Mouse (Mus musculus): Measurements from ENCODE around the gene Zbtb45. TPM values are rescaled to one million over a fixed set of nuclear protein-coding genes. Genes with fewer than 3 reads are reported as not detected.

The Zbtb45 gene
- polyA plus RNA-seq (2017; shearing (Covaris generic)): 10 to 100 TPM; 21.8 to 28.2 TPM

GRCm38 (mm10) chr7:13010005-13010908, at the start of gene Zbtb45:
TSS of gene Zbtb45 (minus strand) at chr7:13010034.

GRCm38 (mm10) chr7:13054287-13055010, 44.6 kb upstream of the Zbtb45 start, which contains the start of gene Mzf1:
TSS of gene Mzf1 (minus strand) at chr7:13054764.

GRCm38 (mm10) chr7:13037901-13038555, 28.2 kb upstream of the Zbtb45 start, which contains the start of gene Ube2m:
TSS of gene Ube2m (minus strand) at chr7:13038275.

GRCm38 (mm10) chr7:13034148-13034977, 24.5 kb upstream of the Zbtb45 start, which contains the start of gene Chmp2a:
TSS of gene Chmp2a (minus strand) at chr7:13034807.

GRCm38 (mm10) chr7:12998851-12999250, 11.0 kb downstream of the Zbtb45 start, which contains the start of gene Trim28:
TSS of gene Trim28 (plus strand) at chr7:12999114.

DNA sequence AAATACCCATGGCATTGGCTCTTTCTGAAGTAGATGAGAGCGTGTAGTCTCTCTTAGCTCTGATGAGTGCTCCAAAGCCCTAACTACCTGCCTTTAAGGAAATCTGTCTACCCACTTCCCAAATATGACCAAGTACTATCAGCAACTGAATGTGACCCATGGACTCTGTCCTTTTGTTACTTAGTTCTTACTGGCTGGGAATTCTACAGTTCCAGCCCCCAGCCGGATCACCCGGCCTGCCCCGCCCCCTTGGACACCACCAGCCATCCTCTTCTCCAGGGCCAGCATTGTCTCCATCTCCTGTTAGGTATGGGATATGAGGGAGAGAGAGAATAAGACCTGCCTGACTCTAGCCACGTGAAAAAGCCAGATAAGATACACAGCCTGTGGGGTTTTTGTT, 11.8 kb downstream of the Zbtb45 start, which contains the start of gene Slc27a5:
Gene Slc27a5 (minus strand): TSS at position 140 of the 400 bp plus-strand sequence.

DNA sequence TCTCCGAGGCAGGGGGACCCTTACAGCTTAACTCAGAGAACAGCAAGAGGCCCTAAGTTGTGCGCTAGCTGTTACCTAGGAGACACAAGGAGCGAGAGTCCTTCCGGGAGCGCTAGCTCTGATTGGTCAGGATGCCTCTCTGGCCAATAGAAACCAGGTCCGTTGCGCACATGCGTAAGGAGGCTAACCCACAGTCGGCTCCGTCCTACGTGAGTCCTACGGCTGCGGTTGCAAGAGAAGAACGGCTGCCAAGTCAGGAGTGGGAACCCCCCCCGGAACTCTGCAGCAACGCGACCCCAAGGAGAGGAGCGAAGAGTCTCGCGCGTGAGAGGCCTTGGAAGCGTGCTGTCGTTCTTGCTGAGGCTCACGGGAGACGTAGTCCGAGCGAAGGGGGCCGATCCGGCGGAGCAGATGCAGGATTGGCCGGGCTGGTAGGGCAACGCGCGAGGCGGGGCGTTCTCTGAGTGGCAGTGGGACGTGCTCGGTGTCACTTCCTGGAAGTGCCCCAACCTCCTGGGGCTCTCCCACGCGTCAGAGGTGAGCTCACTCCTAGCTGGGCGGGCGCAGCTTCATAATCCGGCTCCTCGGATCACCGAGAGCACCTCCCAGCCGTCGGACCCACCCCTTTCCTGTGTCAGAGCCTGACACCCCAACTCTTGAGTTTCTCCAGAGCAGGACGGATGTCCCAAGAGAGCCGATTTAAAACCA, 32.0 kb downstream of the Zbtb45 start, which contains the start of gene Zfp446:
Gene Zfp446 (plus strand): TSS at position 167 of the 708 bp plus-strand sequence.

DNA sequence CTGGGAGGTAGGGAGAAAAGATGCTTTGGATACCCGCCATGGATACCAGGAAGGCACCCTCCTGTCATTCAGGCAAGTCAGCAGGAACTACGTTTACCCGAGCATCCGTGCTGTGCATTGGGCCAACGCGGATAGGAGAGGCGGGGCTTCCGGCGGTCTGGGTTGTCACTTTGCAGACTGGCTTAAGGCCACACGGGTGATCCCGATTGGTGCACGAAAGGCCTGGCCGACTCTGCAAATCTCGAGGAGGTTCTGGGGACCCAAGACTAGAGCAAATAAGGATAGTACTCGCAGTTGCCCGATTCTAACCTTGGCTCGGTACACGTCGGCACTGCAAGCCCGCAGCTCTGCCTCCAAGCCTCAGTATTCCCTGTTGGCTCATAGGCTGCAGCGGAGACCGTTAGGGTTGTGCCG, 44.1 kb downstream of the Zbtb45 start, which contains the start of gene Zfp324:
Gene Zfp324 (plus strand): TSS at position 161 of the 414 bp plus-strand sequence.

Other genes starting within 250 kb of the Zbtb45 start
- 1 to 10 TPM; 2.6 to 3.3 TPM for gene Zscan18, start 206.4 kb downstream of the Zbtb45 start, polyA plus RNA-seq (2017; shearing (Covaris generic))
- gene Zfp329, start 191.2 kb downstream of the Zbtb45 start, polyA plus RNA-seq (2017; shearing (Covaris generic)): 10 to 100 TPM; 11.9 to 14.9 TPM
- 10 to 100 TPM; 70.8 to 81.5 TPM for gene Zfp110, start 175.3 kb downstream of the Zbtb45 start, polyA plus RNA-seq (2017; shearing (Covaris generic))
- 1 to 10 TPM; 4.5 to 4.6 TPM for gene Zfp128, start 128.9 kb downstream of the Zbtb45 start, polyA plus RNA-seq (2017; shearing (Covaris generic))
- 10 to 100 TPM; 14.0 to 15.0 TPM for gene Zscan22, start 112.2 kb downstream of the Zbtb45 start, polyA plus RNA-seq (2017; shearing (Covaris generic))
- gene Rps5, start 87.7 kb downstream of the Zbtb45 start, polyA plus RNA-seq (2017; shearing (Covaris generic)): 100 to 1,000 TPM; 775 to 910 TPM
- gene Rnf225, start 82.6 kb downstream of the Zbtb45 start, polyA plus RNA-seq (2017; shearing (Covaris generic)): under 1 TPM; 0.19 to 0.60 TPM
- gene Zfp324, start 44.2 kb downstream of the Zbtb45 start, polyA plus RNA-seq (2017; shearing (Covaris generic)): 1 to 10 TPM; 5.7 to 7.1 TPM
- 10 to 100 TPM in 1 of 2 experiments, 1 to 10 TPM in 1; 8.5 to 12.4 TPM for gene Zfp446, start 32.2 kb downstream of the Zbtb45 start, polyA plus RNA-seq (2017; shearing (Covaris generic))
- gene Slc27a5, start 11.8 kb downstream of the Zbtb45 start, polyA plus RNA-seq (2017; shearing (Covaris generic)): 1 to 10 TPM in 1 of 2 experiments, not detected in 1; 1.5 TPM
- 100 to 1,000 TPM; 109 to 136 TPM for gene Trim28, start 10.9 kb downstream of the Zbtb45 start, polyA plus RNA-seq (2017; shearing (Covaris generic))
- 100 to 1,000 TPM; 261 to 280 TPM for gene Chmp2a, start 24.8 kb upstream of the Zbtb45 start, polyA plus RNA-seq (2017; shearing (Covaris generic))
- gene Ube2m, start 28.2 kb upstream of the Zbtb45 start, polyA plus RNA-seq (2017; shearing (Covaris generic)): 100 to 1,000 TPM; 179 to 184 TPM
- gene Mzf1, start 44.7 kb upstream of the Zbtb45 start, polyA plus RNA-seq (2017; shearing (Covaris generic)): 1 to 10 TPM in 1 of 2 experiments, under 1 TPM in 1; 0.61 to 2.4 TPM
- under 1 TPM; 0.04 to 0.21 TPM for gene Vmn1r85, start 85.1 kb upstream of the Zbtb45 start, polyA plus RNA-seq (2017; shearing (Covaris generic))
- not detected for gene Vmn1r86, start 109.9 kb upstream of the Zbtb45 start, polyA plus RNA-seq (2017; shearing (Covaris generic))
- 1 to 10 TPM in 1 of 2 experiments, under 1 TPM in 1; 0.27 to 2.7 TPM for gene Vmn1r87, start 130.1 kb upstream of the Zbtb45 start, polyA plus RNA-seq (2017; shearing (Covaris generic))
- gene Vmn1r88, start 149.5 kb upstream of the Zbtb45 start, polyA plus RNA-seq (2017; shearing (Covaris generic)): under 1 TPM; 0.05 to 0.13 TPM
- 1 to 10 TPM in 1 of 2 experiments, not detected in 1; 1.2 TPM for gene Vmn1r89, start 203.0 kb upstream of the Zbtb45 start, polyA plus RNA-seq (2017; shearing (Covaris generic))

All from inflammation-experienced regulatory T-cells (primary cell).